Mouse (Mus musculus) heart, embryonic 14.5 days (tissue): ENCODE results near the gene 1810037I17Rik. TPM values are rescaled to one million over a fixed set of nuclear protein-coding genes. Genes with fewer than 3 reads are reported as not detected.

ENCODE experiments used
- ATAC-seq: fragments of 200-750 bp; cut with Nextera tagmentation; 2 replicates; pipeline ENCODE4 v1.8.0; 2017; ENCODE audit warnings: low read depth, moderate TSS enrichment; ENCODE audit not compliant: insufficient number of reproducible peaks, insufficient read depth, low FRiP score
- H3K27ac ChIP-seq, 2 experiments: fragments of 200-500 bp in 1 of 2; fragments of 300-500 bp in 1 of 2; sonication (generic) in 1 of 2; replicated peaks in 1 of 2; 2 replicates each; pipeline ENCODE4 v1.5.1; 2012 to 2014; ENCODE audit warnings: low read depth in 2 of 2, low read length in 2 of 2, control low read depth in 1 of 2, mild to moderate bottlenecking in 1 of 2, mixed read lengths in 1 of 2; ENCODE audit not compliant: control insufficient read depth in 1 of 2, insufficient read depth in 1 of 2
- H3K27me3 ChIP-seq: fragments of 300-500 bp; sonication (generic); 2 replicates; pipeline ENCODE4 v1.6.1; 2014; ENCODE audit warnings: mild to moderate bottlenecking, low read length, control low read depth; ENCODE audit not compliant: control insufficient read depth, insufficient read depth
- H3K36me3 ChIP-seq: fragments of 300-500 bp; sonication (generic); 2 replicates; pipeline ENCODE4 v1.6.1; 2014; ENCODE audit warnings: mild to moderate bottlenecking, control low read depth, low read length, mixed read lengths; ENCODE audit not compliant: control insufficient read depth, insufficient read depth
- H3K4me1 ChIP-seq, 2 experiments: fragments of 200-500 bp in 1 of 2; fragments of 300-500 bp in 1 of 2; sonication (generic) in 1 of 2; 2 replicates each; pipeline ENCODE4 v1.6.1; 2012 to 2014; ENCODE audit warnings: low read length in 2 of 2, control low read depth in 1 of 2, mixed read lengths in 1 of 2; ENCODE audit not compliant: control insufficient read depth in 2 of 2, insufficient read depth in 2 of 2
- H3K4me2 ChIP-seq: fragments of 300-500 bp; sonication (generic); 2 replicates; pipeline ENCODE4 v1.6.1; 2014; ENCODE audit warnings: mild to moderate bottlenecking, low read length
- H3K4me3 ChIP-seq, 2 experiments: fragments of 200-500 bp in 1 of 2; fragments of 300-500 bp in 1 of 2; sonication (generic) in 1 of 2; 2 replicates each; pipeline ENCODE4 v1.5.1; 2012 to 2014; ENCODE audit warnings: low read length in 2 of 2, mild to moderate bottlenecking in 2 of 2, control low read depth in 1 of 2, low read depth in 1 of 2, moderate library complexity in 1 of 2; ENCODE audit not compliant: control insufficient read depth in 1 of 2, insufficient read depth in 1 of 2
- H3K9ac ChIP-seq: fragments of 300-500 bp; sonication (generic); 2 replicates; pipeline ENCODE4 v1.6.1; 2014; ENCODE audit warnings: mild to moderate bottlenecking, low read length
- H3K9me3 ChIP-seq: fragments of 300-500 bp; sonication (generic); 2 replicates; pipeline ENCODE4 v1.6.1; 2016; ENCODE audit warnings: low read length, control low read depth; ENCODE audit not compliant: control insufficient read depth
- WGBS: fragments of 180-500 bp; shearing (Covaris S2); extraction: QIAGEN DNeasy Blood & Tissue Kit; methylation state at CpG from one replicate; pipeline ENCODE4 v1.1.7; 2014; 5-methylcytosine and 5-hydroxymethylcytosine counted together
- polyA plus RNA-seq: library from polyadenylated mRNA; unstranded; fragments of >200 nt; fragmentation: Nextera tagmentation; extraction: Ambion mirVana; gene quantifications from 2 replicates; pipeline ENCODE4 v1.2.1, GENCODE M21; 2014

1810037I17Rik gene
- polyA plus RNA-seq, 1 experiment from 2014 or later: 135 TPM

DNA sequence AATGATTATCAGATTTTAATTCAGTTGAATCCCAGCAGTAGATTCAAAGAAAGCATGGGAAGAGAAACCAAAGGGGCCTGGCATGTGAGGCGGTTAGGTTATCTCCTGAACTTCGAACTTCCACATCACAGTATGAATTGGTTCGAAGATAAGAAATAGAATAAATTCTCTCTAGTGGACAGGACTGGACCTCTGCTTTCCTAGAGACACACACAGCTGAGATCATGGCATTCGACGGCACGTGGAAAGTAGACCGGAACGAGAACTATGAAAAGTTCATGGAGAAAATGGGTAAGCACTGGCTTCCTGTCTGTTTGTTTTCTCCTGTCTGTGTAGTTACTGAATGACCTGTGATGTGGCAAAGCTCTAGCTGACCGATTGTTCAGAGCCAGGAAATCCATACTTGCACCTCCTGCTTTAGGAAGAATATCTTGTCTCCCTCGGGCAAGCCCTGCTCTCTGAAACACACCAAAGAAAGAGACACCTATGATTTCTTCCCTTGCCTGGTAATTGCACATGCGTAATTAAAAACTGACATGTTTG is 28.7 kb upstream of the 1810037I17Rik start:
- H3K4me1 ChIP-seq: no peaks in the 10 kb centered on the region
- no peak overlapping the region for H3K9ac ChIP-seq
- H3K27ac ChIP-seq: no peak overlapping the region
- no peaks in the 10 kb centered on the region for H3K9me3 ChIP-seq
- no peaks in the 10 kb centered on the region for H3K36me3 ChIP-seq
- H3K27me3 ChIP-seq: no peaks in the 10 kb centered on the region
- H3K4me3 ChIP-seq: no peak overlapping the region
- H3K4me2 ChIP-seq: no peak overlapping the region
- WGBS: 62% methylated on average over 11 of the region's 11 CpGs
- no peak for ATAC-seq

DNA sequence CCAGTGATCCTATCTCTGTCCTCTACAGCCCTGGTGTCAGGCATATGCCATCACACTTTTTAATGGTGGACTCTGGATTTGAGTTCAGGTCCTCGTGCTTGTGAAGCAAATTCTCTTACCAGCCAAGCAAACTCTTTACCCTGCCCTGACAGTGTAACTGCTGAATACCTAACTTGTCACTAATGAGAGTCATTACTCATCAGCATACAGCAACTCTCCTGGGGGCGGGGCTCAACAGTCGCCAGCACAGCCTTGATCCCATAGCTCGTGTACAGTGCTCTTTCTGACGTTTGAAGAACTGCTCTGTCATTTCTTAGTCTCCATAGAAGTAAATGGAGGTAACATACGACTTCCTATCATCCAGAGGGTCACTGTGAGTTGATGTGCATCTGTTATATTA is 25.7 kb upstream of the 1810037I17Rik start:
- no peak overlapping the region for H3K27ac ChIP-seq
- 62% methylated on average over 6 of the region's 6 CpGs for WGBS
- no peaks in the 10 kb centered on the region for H3K9me3 ChIP-seq
- no peaks in the 10 kb centered on the region for H3K4me1 ChIP-seq
- no peak for ATAC-seq
- H3K4me3 ChIP-seq: no peak overlapping the region
- H3K36me3 ChIP-seq: no peaks in the 10 kb centered on the region
- H3K27me3 ChIP-seq: no peaks in the 10 kb centered on the region
- no peak overlapping the region for H3K4me2 ChIP-seq
- no peak overlapping the region for H3K9ac ChIP-seq

DNA sequence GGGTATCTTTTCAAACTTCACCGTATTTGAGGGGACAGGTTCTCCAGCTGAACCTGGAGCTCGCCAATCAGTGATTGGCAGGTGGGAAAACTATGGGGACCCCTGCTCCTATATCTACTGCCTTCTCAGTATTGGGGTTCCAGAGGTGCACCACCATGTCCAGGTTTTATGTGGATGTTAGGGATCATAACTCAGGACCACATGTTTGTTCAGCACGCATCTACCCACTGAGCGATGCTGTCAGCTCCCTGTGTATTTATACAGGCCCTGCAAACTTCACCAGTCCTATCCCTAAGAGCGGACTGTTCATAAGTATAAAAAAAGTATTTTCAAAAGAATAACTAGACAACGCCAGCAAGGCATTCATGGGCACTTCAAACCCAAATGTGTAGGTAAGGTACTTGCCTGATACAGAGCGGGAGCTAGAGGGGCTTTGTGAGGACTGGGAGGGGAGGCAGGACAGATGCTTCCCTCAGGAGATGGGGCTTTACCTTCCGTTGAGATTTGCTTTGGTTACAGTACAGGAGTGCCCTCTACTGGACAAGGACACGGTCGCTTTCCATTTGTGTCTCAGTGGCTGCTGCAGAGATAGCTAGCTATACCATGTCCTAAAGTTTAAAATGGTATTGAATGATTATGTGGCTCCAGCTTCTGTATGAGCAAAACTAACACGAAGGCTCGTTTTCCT is 20.1 kb upstream of the 1810037I17Rik start:
- no peak for ATAC-seq
- no peak overlapping the region for H3K4me3 ChIP-seq
- H3K4me1 ChIP-seq: no peaks in the 10 kb centered on the region

DNA sequence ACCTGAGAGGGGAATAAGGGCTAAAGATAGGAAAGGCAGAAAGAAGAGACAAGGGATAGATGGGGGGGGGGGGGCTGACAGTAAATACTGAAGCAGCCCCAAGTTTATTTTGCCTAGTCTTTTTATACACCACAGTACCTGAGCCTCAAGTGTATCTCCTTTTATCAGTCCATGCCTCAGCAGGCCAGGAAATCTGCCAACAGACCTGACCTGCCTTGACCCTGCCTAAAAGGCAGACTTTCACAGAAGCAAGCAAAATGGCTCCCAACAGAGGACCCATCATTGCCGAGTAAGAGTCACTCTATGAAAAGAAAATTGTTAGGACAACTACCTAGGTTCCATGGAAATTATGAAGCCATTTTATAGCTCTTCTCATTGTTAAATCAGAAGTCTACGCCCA is 16.2 kb upstream of the 1810037I17Rik start:
- H3K4me3 ChIP-seq: no peak overlapping the region
- no peaks in the 10 kb centered on the region for H3K27me3 ChIP-seq
- H3K4me1 ChIP-seq: no peaks in the 10 kb centered on the region
- 86% methylated on average over 2 of the region's 2 CpGs for WGBS
- no peak overlapping the region for H3K4me2 ChIP-seq
- no peak for ATAC-seq
- H3K9me3 ChIP-seq: no peaks in the 10 kb centered on the region
- no peak overlapping the region for H3K27ac ChIP-seq
- no peak overlapping the region for H3K9ac ChIP-seq
- no peaks in the 10 kb centered on the region for H3K36me3 ChIP-seq

More for the DNA sequence above, 20.1 kb upstream of the 1810037I17Rik start:
- Histone ChIP-seq H3K36me3 (no peaks in the 10 kb centered on the region), H3K27ac (no peak overlapping the region), H3K9ac (no peak overlapping the region), H3K4me2 (no peak overlapping the region), H3K9me3 (no peaks in the 10 kb centered on the region), H3K27me3 (no peaks in the 10 kb centered on the region)
- 40% methylated on average over 12 of the region's 12 CpGs for WGBS

DNA sequence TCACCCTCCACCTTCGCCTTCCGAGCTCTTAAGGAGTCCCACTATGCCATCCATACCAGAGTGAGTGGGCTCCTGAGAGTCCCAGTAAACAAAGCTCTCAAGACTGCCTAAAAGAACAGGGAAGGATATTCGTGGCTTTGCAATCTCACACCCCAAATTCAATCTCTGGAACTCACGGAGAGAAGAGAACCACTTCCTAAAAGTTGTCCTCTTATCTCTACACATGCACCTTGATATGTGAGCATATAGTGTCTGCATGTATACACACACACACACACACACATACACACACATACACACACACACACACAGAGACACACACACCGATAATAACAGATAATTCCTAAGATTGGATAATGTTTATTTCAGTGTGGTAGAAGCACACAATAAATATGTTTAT is 8.5 kb upstream of the 1810037I17Rik start:
- Histone ChIP-seq H3K4me3 (no peak overlapping the region), H3K36me3 (no peaks in the 10 kb centered on the region), H3K27me3 (no peaks in the 10 kb centered on the region), H3K4me2 (no peak overlapping the region), H3K9ac (no peak overlapping the region), H3K4me1 (no peaks in the 10 kb centered on the region), H3K9me3 (no peaks in the 10 kb centered on the region), H3K27ac (no peak overlapping the region)
- WGBS: 75% methylated on average over 5 of the region's 5 CpGs
- no peak for ATAC-seq

DNA sequence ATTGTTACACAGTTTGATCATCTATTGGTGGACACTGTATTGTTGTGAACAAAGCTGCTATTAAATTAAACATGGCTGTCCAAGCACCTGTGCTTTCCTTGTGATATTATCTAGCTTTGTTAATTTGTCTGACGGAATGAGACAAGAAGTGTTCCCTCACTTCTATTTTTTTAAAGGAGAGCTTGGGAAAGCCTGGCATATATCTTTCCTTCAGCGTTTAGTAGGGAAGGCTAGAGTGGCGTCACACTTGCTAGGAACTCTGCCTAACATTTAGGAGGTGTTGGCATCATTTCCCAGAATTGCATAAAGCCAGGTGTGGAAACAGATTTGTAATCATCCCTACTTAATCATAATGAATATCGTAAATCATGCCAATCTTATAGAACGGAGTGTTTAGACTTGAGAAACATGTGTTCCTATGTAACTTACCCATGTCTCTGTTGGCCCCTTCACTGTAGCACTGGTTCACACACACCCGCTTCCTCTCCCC is 7.8 kb upstream of the 1810037I17Rik start:
- Histone ChIP-seq H3K4me1 (0 out of 4 replicates have a peak, but pooled peaks cover 0 to 2% of the 10 kb centered on the region in 2 experiments), H3K36me3 (no peaks in the 10 kb centered on the region), H3K4me2 (no peak overlapping the region), H3K9me3 (no peaks in the 10 kb centered on the region), H3K27me3 (no peaks in the 10 kb centered on the region), H3K9ac (no peak overlapping the region), H3K4me3 (no peak overlapping the region), H3K27ac (no peak overlapping the region)
- 69% methylated on average over 6 of the region's 6 CpGs for WGBS
- no peak for ATAC-seq

DNA sequence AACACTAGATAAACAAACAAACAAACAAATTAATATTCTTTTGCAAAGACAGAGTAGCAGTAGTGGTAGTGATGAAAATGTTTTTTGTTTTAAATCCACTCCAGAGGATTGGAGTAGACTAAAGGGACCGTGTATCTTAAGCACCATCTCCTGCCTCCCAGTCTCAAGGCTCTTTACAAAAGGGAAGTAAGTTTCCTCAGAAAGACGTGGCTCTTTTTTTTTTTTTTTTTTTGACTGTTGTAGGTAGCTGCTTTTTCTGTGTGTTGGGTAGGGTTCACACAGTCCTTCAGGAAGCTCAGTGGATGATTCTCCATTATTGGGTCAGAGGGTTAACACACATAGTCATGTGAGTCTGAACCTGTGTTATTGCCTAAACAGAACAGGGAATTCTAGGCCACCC is 5.3 kb upstream of the 1810037I17Rik start:
- H3K36me3 ChIP-seq: no peaks in the 10 kb centered on the region
- no peak overlapping the region for H3K4me2 ChIP-seq
- no peak overlapping the region for H3K4me3 ChIP-seq
- no peak for ATAC-seq
- H3K4me1 ChIP-seq: peaks cover 0 to 7% of the 10 kb centered on the region in 2 experiments; a peak in 3 of 4 replicates
- H3K27me3 ChIP-seq: no peaks in the 10 kb centered on the region
- H3K9me3 ChIP-seq: no peaks in the 10 kb centered on the region
- H3K27ac ChIP-seq: no peak overlapping the region
- 73% methylated on average over 2 of the region's 2 CpGs for WGBS
- no peak overlapping the region for H3K9ac ChIP-seq
